Mouse (Mus musculus) heart, postnatal 0 days (tissue): ENCODE measurements around the gene Iqce. TPM values are rescaled to one million over a fixed set of nuclear protein-coding genes. Genes with fewer than 3 reads are reported as not detected.

ENCODE experiments used
- ATAC-seq: fragments of 200-750 bp; cut with Nextera tagmentation; 2 replicates; pipeline ENCODE4 v1.8.0; 2017; ENCODE audit warnings: low read depth, moderate number of reproducible peaks, moderate library complexity; ENCODE audit not compliant: insufficient read depth
- DNase-seq: peaks from one replicate; pipeline ENCODE4 v3.0.0-alpha.2; 2016; ENCODE audit warnings: low spot score
- H3K27ac ChIP-seq: fragments of 300-500 bp; sonication (generic); 2 replicates; pipeline ENCODE4 v1.5.1; 2014; ENCODE audit warnings: low read depth, mild to moderate bottlenecking
- H3K27me3 ChIP-seq: fragments of 300-500 bp; sonication (generic); 2 replicates; pipeline ENCODE4 v1.6.1; 2014; ENCODE audit warnings: low read length, mixed read lengths; ENCODE audit not compliant: control insufficient read depth, insufficient read depth
- H3K36me3 ChIP-seq: fragments of 300-500 bp; sonication (generic); replicated peaks from 2 replicates; pipeline ENCODE4 v1.6.1; 2014; ENCODE audit warnings: low read length, mixed read lengths; ENCODE audit not compliant: control insufficient read depth, insufficient read depth
- H3K4me1 ChIP-seq: fragments of 300-500 bp; sonication (generic); 2 replicates; pipeline ENCODE4 v1.6.1; 2014; ENCODE audit warnings: antibody characterized with exemption; ENCODE audit not compliant: control insufficient read depth, insufficient read depth
- H3K4me2 ChIP-seq: fragments of 300-500 bp; sonication (generic); 2 replicates; pipeline ENCODE4 v1.6.1; 2014; ENCODE audit warnings: low read depth, mild to moderate bottlenecking, low read length, moderate library complexity
- H3K4me3 ChIP-seq: fragments of 300-500 bp; sonication (generic); 2 replicates; pipeline ENCODE4 v1.5.1; 2014; ENCODE audit warnings: low read depth, low read length
- H3K9ac ChIP-seq: fragments of 300-500 bp; sonication (generic); replicated peaks from 2 replicates; pipeline ENCODE4 v1.6.1; 2014; ENCODE audit warnings: low read depth, low read length, mixed read lengths
- H3K9me3 ChIP-seq: fragments of 300-500 bp; sonication (generic); replicated peaks from 2 replicates; pipeline ENCODE4 v1.6.1; 2016; ENCODE audit warnings: low read length; ENCODE audit not compliant: control insufficient read depth
- CTCF ChIP-seq: IDR thresholded peaks from 2 replicates; pipeline ENCODE4 v1.5.1; 2016; ENCODE audit warnings: antibody characterized with exemption, control low read depth, low read depth
- EP300 ChIP-seq: IDR thresholded peaks from 2 replicates; pipeline ENCODE4 v1.6.1; 2016; ENCODE audit warnings: antibody characterized with exemption, low read depth
- WGBS: fragments of 180-500 bp; shearing (Covaris S2); extraction: QIAGEN DNeasy Blood & Tissue Kit; methylation state at CpG from one replicate; pipeline ENCODE4 v1.1.7; 2014; 5-methylcytosine and 5-hydroxymethylcytosine counted together
- polyA plus RNA-seq: library from polyadenylated mRNA; unstranded; fragments of >200 nt; fragmentation: Nextera tagmentation; extraction: Ambion mirVana; gene quantifications from 2 replicates; pipeline ENCODE4 v1.2.1, GENCODE M21; 2015
- total RNA-seq: library from RNA; depleted of rRNA; stranded (reverse); fragments of >200 nt; gene quantifications from 2 replicates; pipeline ENCODE4 v1.2.3, GENCODE M21; 2014; ENCODE audit warnings: low replicate concordance

Gene Iqce
- total and polyA plus RNA-seq, 2 experiments from 2014 or later = 3.8 to 5.1 TPM

GRCm38 (mm10) chr5:140641254-140641928 is 60.8 kb downstream of the Iqce start:
- DNase-seq (no peak), ATAC-seq (no peak; the same call in 1 of the 2 replicates)
- H3K4me2 ChIP-seq = no peak overlapping the region
- peaks cover 28% of the 10 kb centered on the region for H3K4me1 ChIP-seq
- TF ChIP-seq EP300 (no peak), CTCF (no peak)
- WGBS = 30% methylated on average over 10 of the region's 10 CpGs
- no peak overlapping the region for H3K4me3 ChIP-seq
- H3K9me3 ChIP-seq = no peaks in the 10 kb centered on the region
- H3K36me3 ChIP-seq = 0 out of 2 replicates have a peak, but pooled peaks cover 8% of the 10 kb centered on the region
- H3K9ac ChIP-seq = no peak overlapping the region
- peak overlapping the region; percentile 54 for H3K27ac ChIP-seq
- no peaks in the 10 kb centered on the region for H3K27me3 ChIP-seq

GRCm38 (mm10) chr5:140640812-140641211 is 61.4 kb downstream of the Iqce start:
- Histone ChIP-seq H3K4me1 (peaks cover 28% of the 10 kb centered on the region), H3K27me3 (no peaks in the 10 kb centered on the region), H3K4me3 (no peak overlapping the region), H3K4me2 (no peak overlapping the region), H3K27ac (peak overlapping the region; percentile 54; the same call in 1 of the 2 replicates), H3K9me3 (no peaks in the 10 kb centered on the region), H3K36me3 (peaks cover 14% of the 10 kb centered on the region), H3K9ac (no peak overlapping the region)
- WGBS = 52% methylated on average over 2 of the region's 2 CpGs
- TF ChIP-seq EP300 = no peak
- peak; percentile 48 for TF ChIP-seq CTCF
- ATAC-seq (peak; percentile 24; the same call in 1 of the 2 replicates), DNase-seq (no peak)

GRCm38 (mm10) chr5:140639871-140640270 is 62.3 kb downstream of the Iqce start:
- Histone ChIP-seq H3K4me2 (no peak overlapping the region), H3K9me3 (no peaks in the 10 kb centered on the region), H3K9ac (no peak overlapping the region), H3K36me3 (peaks cover 23% of the 10 kb centered on the region), H3K27ac (no peak overlapping the region), H3K4me3 (no peak overlapping the region), H3K27me3 (no peaks in the 10 kb centered on the region), H3K4me1 (peaks cover 22% of the 10 kb centered on the region)
- TF ChIP-seq EP300 (no peak), CTCF (no peak)
- 56% methylated on average over 14 of the region's 14 CpGs for WGBS
- no peak for ATAC-seq
- DNase-seq = peak; percentile 7

- H3K4me1 ChIP-seq = peaks cover 22% of the 10 kb centered on the region
- H3K27me3 ChIP-seq = no peaks in the 10 kb centered on the region
- H3K4me3 ChIP-seq = no peak overlapping the region
- H3K4me2 ChIP-seq = no peak overlapping the region
- 67% methylated on average over 4 of the region's 4 CpGs for WGBS
- DNase-seq (no peak), ATAC-seq (no peak)
- peaks cover 28% of the 10 kb centered on the region for H3K36me3 ChIP-seq
- no peak for TF ChIP-seq EP300
- TF ChIP-seq CTCF = no peak
- H3K9ac ChIP-seq = no peak overlapping the region
- H3K27ac ChIP-seq = no peak overlapping the region
- no peaks in the 10 kb centered on the region for H3K9me3 ChIP-seq
These were observed 62.9 kb downstream of the Iqce start for GRCm38 (mm10) chr5:140639312-140639711.

GRCm38 (mm10) chr5:140638484-140638883 is 63.7 kb downstream of the Iqce start:
- 89% methylated on average over 6 of the region's 6 CpGs for WGBS
- H3K36me3 ChIP-seq = peaks cover 31% of the 10 kb centered on the region
- no peak overlapping the region for H3K4me2 ChIP-seq
- TF ChIP-seq CTCF = no peak
- TF ChIP-seq EP300 = no peak
- no peaks in the 10 kb centered on the region for H3K9me3 ChIP-seq
- no peak overlapping the region for H3K9ac ChIP-seq
- ATAC-seq (no peak), DNase-seq (no peak)
- H3K4me3 ChIP-seq = no peak overlapping the region
- H3K27ac ChIP-seq = no peak overlapping the region
- H3K4me1 ChIP-seq = peaks cover 22% of the 10 kb centered on the region
- H3K27me3 ChIP-seq = no peaks in the 10 kb centered on the region

- no peaks in the 10 kb centered on the region for H3K27me3 ChIP-seq
- no peak overlapping the region for H3K4me2 ChIP-seq
- H3K27ac ChIP-seq = no peak overlapping the region
- H3K9ac ChIP-seq = no peak overlapping the region
- H3K4me1 ChIP-seq = peaks cover 22% of the 10 kb centered on the region
- no peak overlapping the region for H3K4me3 ChIP-seq
- ATAC-seq (no peak), DNase-seq (no peak)
- TF ChIP-seq CTCF = no peak
- TF ChIP-seq EP300 = no peak
- H3K36me3 ChIP-seq = peaks cover 36% of the 10 kb centered on the region
- no peaks in the 10 kb centered on the region for H3K9me3 ChIP-seq
- WGBS = 82% methylated on average over 3 of the region's 3 CpGs
These were observed 64.2 kb downstream of the Iqce start for GRCm38 (mm10) chr5:140637989-140638388.
